In genomic region chr6:88242604-88243003, GRCm38 (mm10) we compare ENCODE assay signal across 8 mouse cellular contexts. TPM values are rescaled to one million over a fixed set of nuclear protein-coding genes. Genes with fewer than 3 reads are reported as not detected.
DNase-seq lines count a peak whose midpoint lies in the region; ATAC-seq and TF ChIP-seq lines count a peak whose summit lies in the region.
"Had no signal": no experiment of that assay in that cellular context is flagged by ENCODE, and none has a peak within 500 bp of the region (broad histone marks: within the 10 kb centered on the region; RNA-seq: fewer than 3 reads in every experiment).

No protein-coding gene starts in this region.

- no peak overlapping the region for H3K4me2 ChIP-seq in forebrain, embryonic 16.5 days (ENCODE audit: low read length)

- no peaks in the 10 kb centered on the region for H3K9me3 ChIP-seq in forebrain, embryonic 16.5 days (ENCODE audit: control insufficient read depth, low read length)

- DNase-seq in adrenal gland, adult (ENCODE audit: inconsistent age in 2 of 2, low spot score in 1 of 2) = peak; percentile 72 to 87
- DNase-seq in cerebellum, adult 8-10 months = peak; percentile 32
- DNase-seq in heart, postnatal 36 days = peak; percentile 58 to 67
- peak; percentile 50 to 68 for DNase-seq in layer of hippocampus, postnatal 10 days (ENCODE audit: low spot score in 2 of 2)

- no peak for TF ChIP-seq POLR2A in small intestine, adult 2 months (IDR thresholded peaks at IDR 0.05; ENCODE audit: low read depth, low read length)

- 3% methylated on average over 15 of the region's 15 CpGs for WGBS in forebrain, embryonic 16.5 days
- 2% methylated on average over 15 of the region's 15 CpGs for whole genome bisulfite sequencing in small intestine, adult 2 months

- TF ChIP-seq CTCF in small intestine, adult 2 months (IDR thresholded peaks at IDR 0.05; ENCODE audit: extremely low read depth, insufficient read length, insufficient replicate concordance, low read depth, low read length) = peak; percentile 58; the same call in 1 of the 2 replicates

- H3K36me3 ChIP-seq in forebrain, embryonic 16.5 days (ENCODE audit: control insufficient read depth, insufficient read depth) = no peaks in the 10 kb centered on the region
- no peaks in the 10 kb centered on the region for H3K36me3 ChIP-seq in small intestine, adult 2 months (ENCODE audit: control insufficient read depth, insufficient read depth, low read length)

- H3K4me3 ChIP-seq in forebrain, embryonic 16.5 days (replicated peaks; ENCODE audit: low read length) = no peak overlapping the region
- H3K4me3 ChIP-seq in small intestine, adult 2 months (ENCODE audit: low read depth, low read length) = no peak overlapping the region

- no peaks in the 10 kb centered on the region for H3K27me3 ChIP-seq in forebrain, embryonic 16.5 days (replicated peaks; ENCODE audit: control insufficient read depth, insufficient read depth, low read length)
- H3K27me3 ChIP-seq in small intestine, adult 2 months (ENCODE audit: control insufficient read depth, insufficient read depth, low read length) = no peaks in the 10 kb centered on the region

- no peaks in the 10 kb centered on the region for H3K4me1 ChIP-seq in forebrain, embryonic 16.5 days (replicated peaks; ENCODE audit: control insufficient read depth, insufficient read depth, low read length)
- no peaks in the 10 kb centered on the region for H3K4me1 ChIP-seq in small intestine, adult 2 months (ENCODE audit: control insufficient read depth, insufficient read depth, insufficient read length, low read length)

- ATAC-seq in forebrain, embryonic 16.5 days = peak; percentile 80
- ATAC-seq in megakaryocyte, adult 5-6 weeks (ENCODE audit: poor library complexity, severe bottlenecking) = peak; percentile 90

- intact Hi-C loops in heart, postnatal 36 days (cut with DNase I) = loop anchor here (1.0 to 5.0 kb wide), 4 partner anchors 53 to 190 kb away; no protein-coding TSS in a partner anchor

- H3K9ac ChIP-seq in forebrain, embryonic 16.5 days (replicated peaks; ENCODE audit: low read depth, low read length) = no peak overlapping the region

- H3K27ac ChIP-seq in forebrain, embryonic 16.5 days (ENCODE audit: low read length) = no peak overlapping the region
- no peak overlapping the region for H3K27ac ChIP-seq in small intestine, adult 2 months (ENCODE audit: insufficient read depth, low read depth, low read length)

RNA-seq across cellular contexts. Expression of gene Dnajb8, which starts 20.5 kb away (rescaled TPM):
- not detected in 2 replicates for polyA plus RNA-seq in forebrain, embryonic 16.5 days (2015; fragmentation: Nextera tagmentation; extraction: Ambion mirVana)
- total RNA-seq in heart, postnatal 36 days (2021) = not detected
- not detected for total RNA-seq in layer of hippocampus, postnatal 10 days (2021)
- total RNA-seq in megakaryocyte, adult 5-6 weeks (2015) = not detected in 2 replicates
- not detected in 2 replicates for total RNA-seq in megakaryocyte, adult 5-6 weeks (2017)
- polyA plus RNA-seq in small intestine, adult 2 months (2012; rRNA removed) = not detected in 2 replicates
- total RNA-seq: left cerebral cortex, adult 18-20 months had no signal

RNA-seq across cellular contexts. Expression of gene Gata2, which starts 48.9 kb away (rescaled TPM):
- polyA plus RNA-seq in forebrain, embryonic 16.5 days (2015; fragmentation: Nextera tagmentation; extraction: Ambion mirVana) = 1.8 TPM in 2 replicates
- 10 to 100 TPM; 17.3 to 20.1 TPM for total RNA-seq in heart, postnatal 36 days (2021)
- 1 to 10 TPM; 4.6 to 5.9 TPM for total RNA-seq in layer of hippocampus, postnatal 10 days (2021)
- 21.4 and 22.3 TPM in 2 replicates for total RNA-seq in megakaryocyte, adult 5-6 weeks (2015)
- total RNA-seq in megakaryocyte, adult 5-6 weeks (2017) = 11.3 and 13.5 TPM in 2 replicates
- 5.0 and 5.6 TPM in 2 replicates for polyA plus RNA-seq in small intestine, adult 2 months (2012; rRNA removed)
